Mouse (Mus musculus): ENCODE results near the gene Ncor2.

DNA sequence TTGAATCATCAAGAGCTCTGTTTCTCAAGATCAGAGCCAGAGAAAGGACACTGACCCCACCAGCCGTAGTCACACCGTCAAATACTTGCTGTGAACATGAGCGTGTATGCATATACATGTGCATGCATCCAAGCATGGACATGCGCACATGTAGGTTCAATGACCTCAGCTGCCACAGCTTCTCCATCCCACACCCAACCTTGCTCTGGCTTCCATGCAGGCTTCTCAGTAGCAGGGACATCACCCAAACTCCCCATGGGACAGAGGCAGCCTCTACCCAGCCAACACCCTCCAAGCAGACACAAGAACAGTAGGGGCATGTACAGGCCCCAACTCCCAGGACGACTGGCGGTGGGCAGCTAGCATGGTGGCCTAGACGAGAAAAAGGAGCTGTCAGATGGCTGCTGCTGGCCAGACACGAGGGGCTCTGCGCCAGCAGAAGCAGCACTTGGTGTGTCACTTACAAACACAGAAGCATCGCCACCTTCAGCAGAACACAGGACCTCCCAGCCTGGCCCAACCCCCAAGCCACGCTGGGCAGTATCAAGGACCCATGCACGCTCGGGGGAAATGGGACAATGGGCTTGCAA, 40.1 kb downstream of the Ncor2 start:
- no peak for TF ChIP-seq CTCF (IDR thresholded peaks at IDR 0.05; ENCODE audit: control insufficient read depth, insufficient read depth, low read length)
- no peak for TF ChIP-seq POLR2A (IDR thresholded peaks at IDR 0.05; ENCODE audit: borderline replicate concordance, control insufficient read depth, low read depth, low read length)
